Mouse (Mus musculus): Measurements from ENCODE around the gene Col23a1. TPM values are rescaled to one million over a fixed set of nuclear protein-coding genes. Genes with fewer than 3 reads are reported as not detected.

The Col23a1 gene
- polyA plus RNA-seq, 1 experiment from 2014 or later, result 12.3 TPM

- no peaks in the 10 kb centered on the region for H3K27me3 ChIP-seq (ENCODE audit: control insufficient read depth, insufficient read depth, low read length)
- H3K4me1 ChIP-seq (ENCODE audit: control insufficient read depth, insufficient read depth, low read length), result no peaks in the 10 kb centered on the region
- H3K4me3 ChIP-seq (ENCODE audit: low read length), result no peak overlapping the region
- no peak for ATAC-seq (ENCODE audit: low FRiP score, low TSS enrichment)
- H3K9me3 ChIP-seq (ENCODE audit: control insufficient read depth, low read length), result peaks cover 3% of the 10 kb centered on the region; the same call in 1 of the 2 replicates
- 79% methylated on average over 7 of the region's 7 CpGs for WGBS
- no peaks in the 10 kb centered on the region for H3K36me3 ChIP-seq (ENCODE audit: control insufficient read depth, insufficient read depth, low read length)
- H3K27ac ChIP-seq (ENCODE audit: low read depth, low read length), result no peak overlapping the region
- no peak overlapping the region for H3K4me2 ChIP-seq (replicated peaks; ENCODE audit: low read depth, low read length)
- no peak overlapping the region for H3K9ac ChIP-seq (ENCODE audit: low read depth, low read length)
Observed at GRCm38 (mm10) chr11:51315991-51316810, 26.5 kb downstream of the Col23a1 start.

GRCm38 (mm10) chr11:51320609-51321008 is 30.9 kb downstream of the Col23a1 start:
- Histone ChIP-seq H3K36me3 (ENCODE audit: control insufficient read depth, insufficient read depth, low read length) (no peaks in the 10 kb centered on the region), H3K9me3 (ENCODE audit: control insufficient read depth, low read length) (peaks cover 6% of the 10 kb centered on the region; the same call in 1 of the 2 replicates), H3K27me3 (ENCODE audit: control insufficient read depth, insufficient read depth, low read length) (no peaks in the 10 kb centered on the region), H3K9ac (ENCODE audit: low read depth, low read length) (no peak overlapping the region), H3K4me3 (ENCODE audit: low read length) (no peak overlapping the region), H3K27ac (ENCODE audit: low read depth, low read length) (no peak overlapping the region), H3K4me1 (ENCODE audit: control insufficient read depth, insufficient read depth, low read length) (no peaks in the 10 kb centered on the region), H3K4me2 (replicated peaks; ENCODE audit: low read depth, low read length) (no peak overlapping the region)
- no peak for ATAC-seq (ENCODE audit: low FRiP score, low TSS enrichment)

- Histone ChIP-seq H3K9me3 (ENCODE audit: control insufficient read depth, low read length) (no peaks in the 10 kb centered on the region), H3K9ac (ENCODE audit: low read depth, low read length) (no peak overlapping the region), H3K27me3 (ENCODE audit: control insufficient read depth, insufficient read depth, low read length) (no peaks in the 10 kb centered on the region), H3K27ac (ENCODE audit: low read depth, low read length) (no peak overlapping the region), H3K4me2 (replicated peaks; ENCODE audit: low read depth, low read length) (no peak overlapping the region), H3K36me3 (ENCODE audit: control insufficient read depth, insufficient read depth, low read length) (no peaks in the 10 kb centered on the region), H3K4me1 (ENCODE audit: control insufficient read depth, insufficient read depth, low read length) (no peaks in the 10 kb centered on the region), H3K4me3 (ENCODE audit: low read length) (no peak overlapping the region)
- ATAC-seq (ENCODE audit: low FRiP score, low TSS enrichment), result no peak
- 61% methylated on average over 6 of the region's 6 CpGs for WGBS
Observed at GRCm38 (mm10) chr11:51326908-51327307, 37.2 kb downstream of the Col23a1 start.

- H3K4me3 ChIP-seq (ENCODE audit: low read length), result no peak overlapping the region
- no peak for ATAC-seq (ENCODE audit: low FRiP score, low TSS enrichment)
- 69% methylated on average over 12 of the region's 12 CpGs for WGBS
- H3K9ac ChIP-seq (ENCODE audit: low read depth, low read length), result no peak overlapping the region
- no peaks in the 10 kb centered on the region for H3K4me1 ChIP-seq (ENCODE audit: control insufficient read depth, insufficient read depth, low read length)
- H3K27ac ChIP-seq (ENCODE audit: low read depth, low read length), result no peak overlapping the region
- H3K4me2 ChIP-seq (replicated peaks; ENCODE audit: low read depth, low read length), result no peak overlapping the region
- no peaks in the 10 kb centered on the region for H3K9me3 ChIP-seq (ENCODE audit: control insufficient read depth, low read length)
- no peaks in the 10 kb centered on the region for H3K27me3 ChIP-seq (ENCODE audit: control insufficient read depth, insufficient read depth, low read length)
- H3K36me3 ChIP-seq (ENCODE audit: control insufficient read depth, insufficient read depth, low read length), result no peaks in the 10 kb centered on the region
Observed at GRCm38 (mm10) chr11:51328387-51328942, 38.7 kb downstream of the Col23a1 start.

GRCm38 (mm10) chr11:51329837-51330714 is 40.4 kb downstream of the Col23a1 start:
- Histone ChIP-seq H3K27me3 (ENCODE audit: control insufficient read depth, insufficient read depth, low read length) (no peaks in the 10 kb centered on the region), H3K36me3 (ENCODE audit: control insufficient read depth, insufficient read depth, low read length) (no peaks in the 10 kb centered on the region), H3K9me3 (ENCODE audit: control insufficient read depth, low read length) (no peaks in the 10 kb centered on the region), H3K27ac (ENCODE audit: low read depth, low read length) (no peak overlapping the region), H3K4me2 (replicated peaks; ENCODE audit: low read depth, low read length) (no peak overlapping the region), H3K9ac (ENCODE audit: low read depth, low read length) (no peak overlapping the region), H3K4me3 (ENCODE audit: low read length) (no peak overlapping the region), H3K4me1 (ENCODE audit: control insufficient read depth, insufficient read depth, low read length) (no peaks in the 10 kb centered on the region)
- ATAC-seq (ENCODE audit: low FRiP score, low TSS enrichment), result no peak
- 73% methylated on average over 11 of the region's 11 CpGs for WGBS

GRCm38 (mm10) chr11:51334017-51334416 is 44.3 kb downstream of the Col23a1 start:
- no peak for ATAC-seq (ENCODE audit: low FRiP score, low TSS enrichment)
- no peak overlapping the region for H3K27ac ChIP-seq (ENCODE audit: low read depth, low read length)
- 70% methylated on average over 5 of the region's 5 CpGs for WGBS

GRCm38 (mm10) chr11:51337585-51337984 is 47.9 kb downstream of the Col23a1 start:
- no peaks in the 10 kb centered on the region for H3K27me3 ChIP-seq (ENCODE audit: control insufficient read depth, insufficient read depth, low read length)
- H3K9ac ChIP-seq (ENCODE audit: low read depth, low read length), result no peak overlapping the region
- H3K4me3 ChIP-seq (ENCODE audit: low read length), result no peak overlapping the region
- no peak overlapping the region for H3K27ac ChIP-seq (ENCODE audit: low read depth, low read length)
- no peaks in the 10 kb centered on the region for H3K4me1 ChIP-seq (ENCODE audit: control insufficient read depth, insufficient read depth, low read length)
- no peaks in the 10 kb centered on the region for H3K9me3 ChIP-seq (ENCODE audit: control insufficient read depth, low read length)
- no peaks in the 10 kb centered on the region for H3K36me3 ChIP-seq (ENCODE audit: control insufficient read depth, insufficient read depth, low read length)
- no peak overlapping the region for H3K4me2 ChIP-seq (replicated peaks; ENCODE audit: low read depth, low read length)
- ATAC-seq (ENCODE audit: low FRiP score, low TSS enrichment), result no peak
- WGBS, result 90% methylated on average over 6 of the region's 6 CpGs

More at GRCm38 (mm10) chr11:51334017-51334416, 44.3 kb downstream of the Col23a1 start:
- H3K9me3 ChIP-seq (ENCODE audit: control insufficient read depth, low read length), result no peaks in the 10 kb centered on the region
- no peak overlapping the region for H3K9ac ChIP-seq (ENCODE audit: low read depth, low read length)
- no peaks in the 10 kb centered on the region for H3K4me1 ChIP-seq (ENCODE audit: control insufficient read depth, insufficient read depth, low read length)
- no peak overlapping the region for H3K4me2 ChIP-seq (replicated peaks; ENCODE audit: low read depth, low read length)
- no peaks in the 10 kb centered on the region for H3K27me3 ChIP-seq (ENCODE audit: control insufficient read depth, insufficient read depth, low read length)
- H3K4me3 ChIP-seq (ENCODE audit: low read length), result no peak overlapping the region
- H3K36me3 ChIP-seq (ENCODE audit: control insufficient read depth, insufficient read depth, low read length), result no peaks in the 10 kb centered on the region

GRCm38 (mm10) chr11:51338416-51338815 is 48.7 kb downstream of the Col23a1 start:
- Histone ChIP-seq H3K4me1 (ENCODE audit: control insufficient read depth, insufficient read depth, low read length) (no peaks in the 10 kb centered on the region), H3K27me3 (ENCODE audit: control insufficient read depth, insufficient read depth, low read length) (no peaks in the 10 kb centered on the region), H3K9me3 (ENCODE audit: control insufficient read depth, low read length) (no peaks in the 10 kb centered on the region), H3K4me3 (ENCODE audit: low read length) (no peak overlapping the region), H3K36me3 (ENCODE audit: control insufficient read depth, insufficient read depth, low read length) (no peaks in the 10 kb centered on the region), H3K9ac (ENCODE audit: low read depth, low read length) (no peak overlapping the region), H3K4me2 (replicated peaks; ENCODE audit: low read depth, low read length) (no peak overlapping the region), H3K27ac (ENCODE audit: low read depth, low read length) (no peak overlapping the region)
- 68% methylated on average over 7 of the region's 7 CpGs for WGBS
- ATAC-seq (ENCODE audit: low FRiP score, low TSS enrichment), result no peak

Data from kidney, embryonic 14.5 days (tissue).